21 mouse cellular contexts compared by ENCODE assay signal in the genomic region with DNA sequence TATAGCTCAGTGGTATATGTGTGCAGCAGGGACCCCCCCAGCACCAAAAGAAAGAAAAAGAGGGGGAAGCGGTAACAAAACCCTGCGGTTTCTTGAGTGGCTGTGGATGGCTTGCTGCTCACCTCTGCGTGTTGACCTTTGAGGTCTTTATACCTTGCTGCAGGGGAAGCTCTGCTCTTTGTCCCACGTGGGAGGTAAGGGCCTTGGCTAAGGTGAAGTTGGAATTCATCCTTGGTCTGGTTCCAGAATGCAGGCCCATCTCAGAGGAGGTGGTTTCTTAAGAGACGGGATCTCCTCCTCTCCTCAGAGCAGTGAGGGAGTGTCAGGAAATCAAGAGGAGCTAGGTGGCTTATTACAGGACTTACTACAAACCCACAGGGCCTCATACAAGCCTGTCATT. TPM values are rescaled to one million over a fixed set of nuclear protein-coding genes. Genes with fewer than 3 reads are reported as not detected.
DNase-seq lines count a peak whose midpoint lies in the region; ATAC-seq lines count a peak whose summit lies in the region.
"Had no signal": no experiment of that assay in that cellular context is flagged by ENCODE, and none has a peak within 500 bp of the region (broad histone marks: within the 10 kb centered on the region; RNA-seq: fewer than 3 reads in every experiment).

No protein-coding gene starts in this region.

- H3K27me3 ChIP-seq in heart, embryonic 12.5 days (replicated peaks) = no peaks in the 10 kb centered on the region
- H3K27me3 ChIP-seq in kidney, embryonic 15.5 days = no peaks in the 10 kb centered on the region
- H3K27me3 ChIP-seq in liver, embryonic 12.5 days (replicated peaks) = no peaks in the 10 kb centered on the region
- H3K27me3 ChIP-seq in liver, embryonic 11.5 days (replicated peaks; ENCODE audit: control insufficient read depth, insufficient read depth, low read length) = no peaks in the 10 kb centered on the region
- H3K27me3 ChIP-seq: embryonic facial prominence, embryonic 12.5 days; forebrain, embryonic 15.5 days; heart, embryonic 15.5 days had no signal

- H3K27ac ChIP-seq in heart, embryonic 12.5 days (ENCODE audit: poor library complexity, severe bottlenecking) = no peak overlapping the region
- H3K27ac ChIP-seq in kidney, embryonic 15.5 days = no peak overlapping the region
- peak overlapping the region; percentile 70 for H3K27ac ChIP-seq in liver, embryonic 12.5 days
- H3K27ac ChIP-seq in liver, embryonic 11.5 days (ENCODE audit: low read depth, low read length) = no peak overlapping the region
- H3K27ac ChIP-seq: embryonic facial prominence, embryonic 12.5 days; forebrain, embryonic 15.5 days; heart, embryonic 10.5 days; heart, embryonic 15.5 days had no signal

- WGBS in heart, embryonic 12.5 days = 89% methylated on average over 5 of the region's 5 CpGs
- WGBS in kidney, embryonic 15.5 days = 86% methylated on average over 5 of the region's 5 CpGs
- WGBS in liver, embryonic 12.5 days (ENCODE audit: insufficient replicate concordance) = 92% methylated on average over 5 of the region's 5 CpGs
- 93% methylated on average over 5 of the region's 5 CpGs for WGBS in liver, embryonic 11.5 days

- H3K4me3 ChIP-seq in heart, embryonic 12.5 days = no peak overlapping the region
- no peak overlapping the region for H3K4me3 ChIP-seq in kidney, embryonic 15.5 days (replicated peaks)
- no peak overlapping the region for H3K4me3 ChIP-seq in liver, embryonic 12.5 days
- no peak overlapping the region for H3K4me3 ChIP-seq in liver, embryonic 11.5 days (ENCODE audit: low read depth, low read length)
- H3K4me3 ChIP-seq: embryonic facial prominence, embryonic 12.5 days; forebrain, embryonic 15.5 days; heart, embryonic 10.5 days; heart, embryonic 15.5 days had no signal

- ATAC-seq in heart, embryonic 12.5 days (ENCODE audit: insufficient number of reproducible peaks, low FRiP score) = no peak
- no peak for ATAC-seq in kidney, embryonic 15.5 days (replicated peaks; ENCODE audit: low FRiP score)
- ATAC-seq in liver, embryonic 12.5 days = no peak
- ATAC-seq in liver, embryonic 11.5 days (replicated peaks; ENCODE audit: low FRiP score) = no peak
- ATAC-seq: CD4-positive, CD25-positive, alpha-beta regulatory T cell, adult 4 months; forebrain, embryonic 15.5 days had no signal

- no peak overlapping the region for H3K9ac ChIP-seq in heart, embryonic 12.5 days
- H3K9ac ChIP-seq in kidney, embryonic 15.5 days = no peak overlapping the region
- no peak overlapping the region for H3K9ac ChIP-seq in liver, embryonic 12.5 days
- H3K9ac ChIP-seq in liver, embryonic 11.5 days (ENCODE audit: low read depth, low read length) = no peak overlapping the region
- H3K9ac ChIP-seq: embryonic facial prominence, embryonic 12.5 days; forebrain, embryonic 15.5 days; heart, embryonic 15.5 days had no signal

- H3K4me2 ChIP-seq in heart, embryonic 12.5 days = no peak overlapping the region
- no peak overlapping the region for H3K4me2 ChIP-seq in kidney, embryonic 15.5 days
- no peak overlapping the region for H3K4me2 ChIP-seq in liver, embryonic 12.5 days
- no peak overlapping the region for H3K4me2 ChIP-seq in liver, embryonic 11.5 days
- H3K4me2 ChIP-seq: embryonic facial prominence, embryonic 12.5 days; forebrain, embryonic 15.5 days; heart, embryonic 15.5 days had no signal

- DNase-seq in heart, adult 11 months = peak; percentile 87
- peak; percentile 29 to 33 for DNase-seq in kidney, adult 8-10 months
- no peak for DNase-seq in liver, embryonic 11.5 days (ENCODE audit: low spot score)
- peak; percentile 25 for DNase-seq in R1 (ENCODE audit: low read depth, low spot score)
- no peak for DNase-seq in urinary bladder, postnatal 36 days (ENCODE audit: low spot score in 2 of 2)
- DNase-seq: adrenal gland, postnatal 10 days; B cell, adult 2 months; cerebellum, adult 11 months; cerebellum, adult 8-10 months; cerebellum, postnatal 25 days; gastrocnemius, postnatal 36 days; heart, adult 18-20 months; heart, postnatal 36 days had no signal

- H3K36me3 ChIP-seq in heart, embryonic 12.5 days = peaks cover 18% of the 10 kb centered on the region
- H3K36me3 ChIP-seq in kidney, embryonic 15.5 days = peaks cover 23% of the 10 kb centered on the region
- H3K36me3 ChIP-seq in liver, embryonic 12.5 days = peaks cover 33% of the 10 kb centered on the region
- peaks cover under 1% of the 10 kb centered on the region for H3K36me3 ChIP-seq in liver, embryonic 11.5 days (ENCODE audit: control insufficient read depth, insufficient read depth, low read length)
- H3K36me3 ChIP-seq: heart, embryonic 15.5 days had no signal

- H3K4me1 ChIP-seq in heart, embryonic 12.5 days (replicated peaks) = peaks cover 39% of the 10 kb centered on the region
- peaks cover 5% of the 10 kb centered on the region; the same call in 1 of the 2 replicates for H3K4me1 ChIP-seq in kidney, embryonic 15.5 days
- H3K4me1 ChIP-seq in liver, embryonic 12.5 days = peaks cover 84% of the 10 kb centered on the region
- peaks cover 47% of the 10 kb centered on the region for H3K4me1 ChIP-seq in liver, embryonic 11.5 days (replicated peaks; ENCODE audit: control insufficient read depth, insufficient read depth, low read length)

- no peaks in the 10 kb centered on the region for H3K9me3 ChIP-seq in heart, embryonic 12.5 days (replicated peaks)
- no peaks in the 10 kb centered on the region for H3K9me3 ChIP-seq in kidney, embryonic 15.5 days (replicated peaks)
- 0 out of 2 replicates have a peak, but pooled peaks cover 6% of the 10 kb centered on the region for H3K9me3 ChIP-seq in liver, embryonic 12.5 days (replicated peaks)
- H3K9me3 ChIP-seq in liver, embryonic 11.5 days (ENCODE audit: control insufficient read depth, low read length) = no peaks in the 10 kb centered on the region
- H3K9me3 ChIP-seq: embryonic facial prominence, embryonic 12.5 days; forebrain, embryonic 15.5 days; heart, embryonic 10.5 days; heart, embryonic 15.5 days had no signal

RNA-seq across cellular contexts. Expression of a gene that starts 21.1 kb away (rescaled TPM):
- 4.1 TPM in 2 replicates for polyA plus RNA-seq in heart, embryonic 12.5 days (2016; fragmentation: Nextera tagmentation; extraction: Ambion mirVana)
- 3.8 and 4.9 TPM in 2 replicates for polyA plus RNA-seq in kidney, embryonic 15.5 days (2015; fragmentation: Nextera tagmentation; extraction: Ambion mirVana)
- polyA plus RNA-seq in liver, embryonic 12.5 days (2016; fragmentation: Nextera tagmentation; extraction: Ambion mirVana) = 17.8 and 18.2 TPM in 2 replicates
- polyA plus RNA-seq in liver, embryonic 11.5 days (2014; fragmentation: Nextera tagmentation; extraction: Ambion mirVana) = 14.6 and 17.0 TPM in 2 replicates

Comparison
In these comparisons a context has a peak if more than half of its experiments do, and no peak if none do; other contexts are left out.
1. DNase-seq: peak in heart, adult 11 months (single experiment), kidney, adult 8-10 months (2 of 2) and R1 (single experiment); none in liver, embryonic 11.5 days (single experiment) and urinary bladder, postnatal 36 days (0 of 2).